Mouse (Mus musculus): ENCODE data around the gene Tfb2m. TPM values are rescaled to one million over a fixed set of nuclear protein-coding genes. Genes with fewer than 3 reads are reported as not detected.
A peak's percentile ranks its signal among the peaks of the same experiment; 100 is the strongest.
"Not testable (repeated sequence)": the region's sequence is repeated elsewhere in the genome, so short reads cannot be mapped to it uniquely, and the experiment has no call there.

Gene Tfb2m
- polyA plus RNA-seq (2015; fragmentation: Nextera tagmentation; extraction: Ambion mirVana): 17.3 and 21.4 TPM in 2 replicates

- WGBS (ENCODE audit: insufficient replicate concordance): under 1% methylated on average over 69 of the region's 69 CpGs
- H3K9me3 ChIP-seq (replicated peaks); H3K27me3 ChIP-seq: not testable (repeated sequence)
- DNase-seq (peak; percentile 99), ATAC-seq (ENCODE audit: low read depth) (peak; percentile 99)
- Histone ChIP-seq H3K9ac (peak within 1 kb of the TSS; percentile 92), H3K36me3 (peaks cover 14% of the 10 kb centered on the region), H3K4me2 (peak within 1 kb of the TSS; percentile 82), H3K4me3 (replicated peaks) (peak within 1 kb of the TSS; percentile 88), H3K27ac (peak within 1 kb of the TSS; percentile 96), H3K4me1 (replicated peaks) (peaks cover 55% of the 10 kb centered on the region)
These were observed at the start of gene Tfb2m, which contains the start of gene Cnst for GRCm38 (mm10) chr1:179545768-179546550. Gene Tfb2m (minus strand): TSS chr1:179546267. Gene Cnst (plus strand): TSS chr1:179546370.

GRCm38 (mm10) chr1:179592972-179593371 lies 46.9 kb upstream of the Tfb2m start:
- Histone ChIP-seq H3K4me3 (replicated peaks) (no peak overlapping the region), H3K4me2 (no peak overlapping the region), H3K4me1 (replicated peaks) (0 out of 2 replicates have a peak, but pooled peaks cover under 1% of the 10 kb centered on the region), H3K27me3 (no peaks in the 10 kb centered on the region), H3K9me3 (replicated peaks) (no peaks in the 10 kb centered on the region), H3K9ac (no peak overlapping the region), H3K27ac (no peak overlapping the region), H3K36me3 (peaks cover 12% of the 10 kb centered on the region; the same call in 1 of the 2 replicates)
- DNase-seq: no peak
- 74% methylated on average over 7 of the region's 7 CpGs for WGBS (ENCODE audit: insufficient replicate concordance)
- ATAC-seq (ENCODE audit: low read depth): no peak

- H3K27ac ChIP-seq: no peak overlapping the region
- H3K9ac ChIP-seq: no peak overlapping the region
- H3K4me3 ChIP-seq (replicated peaks): no peak overlapping the region
- DNase-seq: no peak
- peaks cover 5% of the 10 kb centered on the region; the same call in 1 of the 2 replicates for H3K4me1 ChIP-seq (replicated peaks)
- ATAC-seq (ENCODE audit: low read depth): no peak
- peaks cover 12% of the 10 kb centered on the region; the same call in 1 of the 2 replicates for H3K36me3 ChIP-seq
- H3K4me2 ChIP-seq: no peak overlapping the region
- no peaks in the 10 kb centered on the region for H3K9me3 ChIP-seq (replicated peaks)
- H3K27me3 ChIP-seq: no peaks in the 10 kb centered on the region
- 95% methylated on average over 2 of the region's 2 CpGs for WGBS (ENCODE audit: insufficient replicate concordance)
These were observed 46.1 kb upstream of the Tfb2m start for GRCm38 (mm10) chr1:179592143-179592542.

GRCm38 (mm10) chr1:179591639-179592038 lies 45.6 kb upstream of the Tfb2m start:
- peaks cover 12% of the 10 kb centered on the region; the same call in 1 of the 2 replicates for H3K36me3 ChIP-seq
- no peak overlapping the region for H3K4me2 ChIP-seq
- H3K27me3 ChIP-seq: no peaks in the 10 kb centered on the region
- no peak overlapping the region for H3K27ac ChIP-seq
- WGBS (ENCODE audit: insufficient replicate concordance): 80% methylated on average over 12 of the region's 12 CpGs
- H3K9me3 ChIP-seq (replicated peaks): no peaks in the 10 kb centered on the region
- no peak for ATAC-seq (ENCODE audit: low read depth)
- no peak for DNase-seq
- H3K9ac ChIP-seq: no peak overlapping the region
- no peak overlapping the region for H3K4me3 ChIP-seq (replicated peaks)
- H3K4me1 ChIP-seq (replicated peaks): peaks cover 10% of the 10 kb centered on the region

GRCm38 (mm10) chr1:179588230-179588629 lies 42.2 kb upstream of the Tfb2m start:
- ATAC-seq (ENCODE audit: low read depth): no peak
- Histone ChIP-seq H3K4me1 (replicated peaks) (peaks cover 36% of the 10 kb centered on the region), H3K9me3 (replicated peaks) (no peaks in the 10 kb centered on the region), H3K27ac (no peak overlapping the region), H3K4me3 (replicated peaks) (no peak overlapping the region), H3K4me2 (no peak overlapping the region), H3K36me3 (peaks cover 8% of the 10 kb centered on the region; the same call in 1 of the 2 replicates), H3K9ac (no peak overlapping the region), H3K27me3 (no peaks in the 10 kb centered on the region)
- no peak for DNase-seq
- WGBS (ENCODE audit: insufficient replicate concordance): 80% methylated on average over 4 of the region's 4 CpGs

DNA sequence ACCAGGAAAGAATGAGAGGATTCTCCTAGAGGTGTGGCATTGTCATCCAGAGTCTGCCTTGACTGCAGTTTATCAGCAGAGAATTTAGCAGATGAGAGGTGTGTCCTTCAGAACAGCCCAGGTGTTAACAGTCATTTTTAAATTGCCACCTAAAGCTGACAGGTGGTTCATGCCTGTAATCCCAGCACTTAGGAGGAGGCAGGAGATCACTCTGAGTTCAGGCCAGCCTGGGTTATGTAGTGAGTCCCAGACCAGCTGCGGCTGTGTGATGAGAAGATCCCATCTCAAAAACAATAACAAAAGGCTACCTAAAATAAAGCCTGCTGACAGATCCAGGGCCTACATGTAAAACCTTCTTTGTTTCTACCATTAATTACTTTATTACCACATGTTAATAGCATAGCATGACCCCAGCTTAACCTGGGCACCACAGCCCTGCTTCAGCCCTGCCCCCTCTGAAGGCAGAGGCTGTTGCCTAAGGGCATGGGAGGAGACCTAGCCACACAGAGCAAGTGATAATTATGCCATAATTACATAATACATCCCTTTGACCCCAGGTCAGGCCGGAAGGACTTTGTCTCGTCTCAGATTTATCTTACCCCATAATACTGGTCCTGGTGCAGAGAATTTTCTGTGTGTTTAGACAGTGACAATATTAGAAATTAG lies 40.5 kb upstream of the Tfb2m start:
- no peak overlapping the region for H3K27ac ChIP-seq
- no peaks in the 10 kb centered on the region for H3K27me3 ChIP-seq
- ATAC-seq (ENCODE audit: low read depth) (no peak), DNase-seq (no peak)
- H3K9ac ChIP-seq: no peak overlapping the region
- peaks cover 4% of the 10 kb centered on the region; the same call in 1 of the 2 replicates for H3K36me3 ChIP-seq
- no peak overlapping the region for H3K4me2 ChIP-seq
- no peak overlapping the region for H3K4me3 ChIP-seq (replicated peaks)
- WGBS (ENCODE audit: insufficient replicate concordance): 74% methylated on average over 3 of the region's 3 CpGs
- H3K9me3 ChIP-seq (replicated peaks): no peaks in the 10 kb centered on the region
- peaks cover 52% of the 10 kb centered on the region for H3K4me1 ChIP-seq (replicated peaks)

DNA sequence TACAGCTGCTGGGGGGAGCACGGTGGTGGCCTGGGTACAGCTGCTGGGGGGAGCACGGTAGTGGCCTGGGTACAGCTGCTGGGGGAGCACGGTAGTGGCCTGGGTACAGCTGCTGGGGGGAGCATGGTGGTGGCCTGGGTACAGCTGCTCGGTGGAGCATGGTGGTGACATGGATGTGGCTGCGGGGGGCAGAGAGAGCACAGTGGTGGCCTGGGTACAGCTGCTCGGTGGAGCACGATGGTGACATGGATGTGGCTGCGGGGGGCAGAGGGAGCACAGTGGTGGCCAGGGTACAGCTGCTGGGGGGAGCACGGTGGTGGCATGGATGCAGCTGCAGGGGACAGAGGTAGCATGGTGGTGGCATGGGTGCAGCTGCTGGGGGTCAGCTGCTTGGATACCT lies 39.6 kb upstream of the Tfb2m start:
- DNase-seq (no peak), ATAC-seq (ENCODE audit: low read depth) (no peak)
- 92% methylated on average over 9 of the region's 9 CpGs for WGBS (ENCODE audit: insufficient replicate concordance)
- H3K9ac ChIP-seq: no peak overlapping the region
- H3K4me1 ChIP-seq (replicated peaks): peaks cover 61% of the 10 kb centered on the region
- peaks cover 8% of the 10 kb centered on the region; the same call in 1 of the 2 replicates for H3K36me3 ChIP-seq
- H3K27me3 ChIP-seq: no peaks in the 10 kb centered on the region
- no peak overlapping the region for H3K4me2 ChIP-seq
- no peak overlapping the region for H3K27ac ChIP-seq
- H3K9me3 ChIP-seq (replicated peaks): no peaks in the 10 kb centered on the region
- no peak overlapping the region for H3K4me3 ChIP-seq (replicated peaks)

DNA sequence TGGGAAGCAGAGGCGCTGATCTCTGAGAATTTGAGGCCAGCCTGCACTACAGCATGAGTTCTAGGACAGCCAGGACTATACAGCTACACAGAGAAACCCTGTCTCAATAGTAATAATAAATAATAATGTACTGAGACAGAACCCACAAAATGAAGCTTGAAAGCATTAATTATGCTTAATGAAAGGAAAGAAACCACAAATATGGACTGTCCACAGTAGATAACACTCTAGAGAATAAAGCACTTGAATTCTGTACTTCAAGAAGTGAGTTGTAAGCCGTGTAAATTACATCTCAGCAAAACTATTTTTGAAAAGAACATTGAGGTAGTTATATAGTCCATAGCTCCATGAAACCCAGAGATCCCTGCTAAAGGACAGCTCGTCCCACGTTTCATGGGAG lies 38.2 kb upstream of the Tfb2m start:
- Histone ChIP-seq H3K9ac (no peak overlapping the region), H3K4me1 (replicated peaks) (peaks cover 75% of the 10 kb centered on the region), H3K27ac (no peak overlapping the region), H3K4me2 (no peak overlapping the region), H3K27me3 (no peaks in the 10 kb centered on the region), H3K9me3 (replicated peaks) (no peaks in the 10 kb centered on the region), H3K36me3 (peaks cover 19% of the 10 kb centered on the region), H3K4me3 (replicated peaks) (no peak overlapping the region)
- ATAC-seq (ENCODE audit: low read depth) (no peak), DNase-seq (no peak)
- 68% methylated on average over 4 of the region's 4 CpGs for WGBS (ENCODE audit: insufficient replicate concordance)

DNA sequence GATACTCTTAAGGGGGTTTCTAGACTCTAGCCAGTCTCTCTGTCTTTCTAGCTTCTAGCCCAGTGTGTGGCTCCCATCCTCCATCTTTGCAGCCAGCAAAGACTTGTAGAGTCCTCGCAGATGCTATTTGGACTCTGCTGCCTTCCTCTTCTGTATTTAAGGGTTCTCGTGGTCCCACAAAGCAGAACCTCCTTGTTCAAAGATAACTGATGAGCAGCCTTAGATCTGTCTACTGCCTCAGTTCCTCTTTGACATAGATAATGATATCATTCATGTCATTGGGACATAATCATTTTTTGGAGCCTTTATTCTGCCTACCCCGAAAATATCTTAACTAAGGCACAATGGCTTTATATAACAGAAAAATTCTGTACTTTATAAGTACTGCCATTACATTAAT lies 37.0 kb upstream of the Tfb2m start:
- WGBS (ENCODE audit: insufficient replicate concordance): 49% methylated on average over 3 of the region's 3 CpGs
- Histone ChIP-seq H3K4me2 (no peak overlapping the region), H3K4me3 (replicated peaks) (no peak overlapping the region)

DNA sequence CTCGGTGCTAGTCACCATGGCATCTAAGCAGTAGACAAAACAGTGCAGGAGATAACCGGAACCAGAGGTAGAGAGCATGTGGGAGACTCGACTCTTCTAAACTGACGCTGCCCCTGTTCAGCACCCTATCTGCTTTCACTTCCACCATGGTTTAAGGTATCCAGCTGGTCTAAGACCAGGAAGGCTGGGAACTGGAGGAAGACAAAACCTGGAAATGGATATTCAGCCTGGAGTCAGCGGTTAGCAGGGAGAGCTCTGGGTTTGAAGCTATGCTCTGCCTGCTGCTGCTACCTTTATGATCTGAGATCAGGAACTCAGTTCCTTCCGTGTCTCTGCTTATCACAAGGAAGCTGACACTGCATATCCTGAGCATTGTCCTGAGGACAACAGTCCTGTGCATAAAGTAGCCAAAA lies 36.0 kb upstream of the Tfb2m start:
- WGBS (ENCODE audit: insufficient replicate concordance): 26% methylated on average over 6 of the region's 6 CpGs
- Histone ChIP-seq H3K4me1 (replicated peaks) (peaks cover 88% of the 10 kb centered on the region), H3K4me2 (peak overlapping the region; percentile 23)

More for the DNA sequence above, 37.0 kb upstream of the Tfb2m start:
- peaks cover 24% of the 10 kb centered on the region for H3K36me3 ChIP-seq
- ATAC-seq (ENCODE audit: low read depth): no peak
- H3K27ac ChIP-seq: no peak overlapping the region
- no peak for DNase-seq
- H3K27me3 ChIP-seq: no peaks in the 10 kb centered on the region
- H3K9me3 ChIP-seq (replicated peaks): no peaks in the 10 kb centered on the region
- peaks cover 87% of the 10 kb centered on the region for H3K4me1 ChIP-seq (replicated peaks)
- H3K9ac ChIP-seq: no peak overlapping the region

GRCm38 (mm10) chr1:179581422-179581821 lies 35.4 kb upstream of the Tfb2m start:
- Histone ChIP-seq H3K9ac (no peak overlapping the region), H3K4me1 (replicated peaks) (peaks cover 82% of the 10 kb centered on the region), H3K4me3 (replicated peaks) (no peak overlapping the region), H3K36me3 (peaks cover 24% of the 10 kb centered on the region), H3K4me2 (no peak overlapping the region), H3K27ac (0 out of 2 replicates have a peak overlapping the region, but pooled peaks have one; percentile 43), H3K27me3 (no peaks in the 10 kb centered on the region), H3K9me3 (replicated peaks) (no peaks in the 10 kb centered on the region)
- DNase-seq (no peak), ATAC-seq (ENCODE audit: low read depth) (no peak)
- 86% methylated on average over 10 of the region's 10 CpGs for WGBS (ENCODE audit: insufficient replicate concordance)

More for the DNA sequence above, 36.0 kb upstream of the Tfb2m start:
- peak overlapping the region; percentile 22; the same call in 1 of the 2 replicates for H3K9ac ChIP-seq
- no peak for ATAC-seq (ENCODE audit: low read depth)
- no peak for DNase-seq
- peaks cover 24% of the 10 kb centered on the region for H3K36me3 ChIP-seq
- H3K9me3 ChIP-seq (replicated peaks): no peaks in the 10 kb centered on the region
- H3K27ac ChIP-seq: peak overlapping the region; percentile 43; the same call in 1 of the 2 replicates
- H3K27me3 ChIP-seq: no peaks in the 10 kb centered on the region
- H3K4me3 ChIP-seq (replicated peaks): no peak overlapping the region

Measured in liver, embryonic 13.5 days (tissue).